Mouse (Mus musculus) lung, postnatal 4 days (tissue): ENCODE data around the gene Cd247.

Experiments
- DNase-seq, 2 experiments: peaks; one replicate each; pipeline ENCODE4 v3.0.0; 2021

Gene Cd247

GRCm38 (mm10) chr1:165925207-165925606, 136.7 kb downstream of the Cd247 start:
- DNase-seq, result no peak
